Mouse (Mus musculus): ENCODE results near the gene Rhcg.

DNA sequence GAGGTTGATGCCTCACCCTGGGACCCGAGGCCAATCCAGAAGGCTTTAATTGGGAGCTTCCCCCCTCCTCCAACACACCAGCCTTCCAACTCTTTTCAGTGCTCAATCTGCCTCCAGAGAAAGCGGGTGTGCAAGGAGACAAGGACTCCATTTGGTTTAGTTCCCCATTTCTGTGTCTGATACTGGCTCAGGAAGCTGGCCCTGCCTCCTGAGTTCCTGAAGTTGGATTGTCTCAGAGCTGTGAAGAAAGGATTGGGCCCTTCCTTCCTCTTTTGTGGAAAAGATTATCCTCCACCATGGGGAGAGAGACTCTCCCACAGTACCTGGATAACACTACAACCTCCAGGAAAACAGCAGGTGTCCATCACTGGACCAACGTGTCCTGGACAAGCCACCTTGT lies 10.7 kb downstream of the Rhcg start:
- TF ChIP-seq CTCF (IDR thresholded peaks at IDR 0.05; ENCODE audit: low read depth, low read length) (no peak), POLR2A (IDR thresholded peaks at IDR 0.05; ENCODE audit: extremely low read depth, insufficient read depth, low read length) (no peak)
